Mouse (Mus musculus) C2C12 (cell line): ENCODE measurements at regions not wholly inside any gene's neighbourhood (a gene's known extent, or its start where the extent isn't known, plus 50 kb on each side); places are given as distances from the start of the nearest gene placed in this dataset.

Experiments
- CTCF ChIP-seq: IDR thresholded peaks from one replicate; pipeline ENCODE4 v1.5.1; 2011; ENCODE audit not compliant: control insufficient read depth, insufficient read depth, insufficient read length
- FOSL1 ChIP-seq: IDR thresholded peaks from one replicate; pipeline ENCODE4 v1.8.0; 2011; ENCODE audit warnings: mild to moderate bottlenecking, low read length; ENCODE audit not compliant: poor library complexity, insufficient read depth, severe bottlenecking
- MAX ChIP-seq: IDR thresholded peaks from one replicate; pipeline ENCODE4 v1.6.1; 2011; ENCODE audit warnings: mild to moderate bottlenecking, control low read depth
- USF1 ChIP-seq: IDR thresholded peaks from one replicate; pipeline ENCODE4 v1.6.1; 2011; ENCODE audit warnings: low read depth, mild to moderate bottlenecking, control low read depth, moderate library complexity

- TF ChIP-seq CTCF (no peak), FOSL1 (no peak), USF1 (no peak), MAX (no peak)
These were observed 546.7 kb upstream of the Jag1 start for GRCm38 (mm10) chr2:137663171-137663570.
